Comparison of ENCODE assay signal across 13 mouse cellular contexts in the genomic region with DNA sequence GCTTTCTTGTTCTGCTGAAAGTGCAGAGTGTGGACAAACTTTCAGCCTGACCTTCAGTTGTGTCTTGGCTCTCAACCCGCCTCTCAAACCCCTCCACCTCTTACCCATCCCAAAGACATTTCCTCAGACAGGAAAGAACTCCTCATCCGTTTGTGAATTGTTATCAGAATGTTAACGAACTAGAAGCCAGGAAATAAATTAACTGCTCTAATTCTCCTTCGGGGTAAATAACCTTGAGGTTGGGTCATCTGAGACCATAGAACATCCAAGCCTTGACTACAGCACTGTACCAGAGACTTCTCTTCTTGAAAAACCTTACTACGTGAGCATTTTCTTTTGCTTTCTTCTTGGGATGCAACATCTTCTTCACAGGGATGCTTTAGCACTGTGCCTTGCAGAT. TPM values are rescaled to one million over a fixed set of nuclear protein-coding genes. Genes with fewer than 3 reads are reported as not detected.
DNase-seq lines count a peak whose midpoint lies in the region; ATAC-seq and TF ChIP-seq lines count a peak whose summit lies in the region.
"Had no signal": no experiment of that assay in that cellular context is flagged by ENCODE, and none has a peak within 500 bp of the region (broad histone marks: within the 10 kb centered on the region; RNA-seq: fewer than 3 reads in every experiment).

No protein-coding gene starts in this region.

- H3K9ac ChIP-seq in heart, postnatal 0 days (replicated peaks; ENCODE audit: low read depth, low read length), result no peak overlapping the region
- no peak overlapping the region for H3K9ac ChIP-seq in midbrain, embryonic 11.5 days (ENCODE audit: low read length)
- H3K9ac ChIP-seq in midbrain, embryonic 16.5 days (ENCODE audit: low read depth, low read length), result no peak overlapping the region

- H3K4me3 ChIP-seq in heart, postnatal 0 days (ENCODE audit: low read depth, low read length), result no peak overlapping the region
- no peak overlapping the region for H3K4me3 ChIP-seq in midbrain, embryonic 11.5 days (ENCODE audit: low read depth, low read length)
- H3K4me3 ChIP-seq in midbrain, embryonic 16.5 days (ENCODE audit: low read depth, low read length), result no peak overlapping the region
- H3K4me3 ChIP-seq: erythroblast, embryonic 14.5 days had no signal

- no peaks in the 10 kb centered on the region for H3K27me3 ChIP-seq in heart, postnatal 0 days (ENCODE audit: control insufficient read depth, insufficient read depth, low read length)
- no peaks in the 10 kb centered on the region for H3K27me3 ChIP-seq in midbrain, embryonic 11.5 days (ENCODE audit: control insufficient read depth, insufficient read depth, low read length)
- no peaks in the 10 kb centered on the region for H3K27me3 ChIP-seq in midbrain, embryonic 16.5 days (ENCODE audit: control insufficient read depth, insufficient read depth, low read depth, low read length)

- peak overlapping the region; percentile 70 for H3K4me2 ChIP-seq in heart, postnatal 0 days (ENCODE audit: low read depth, low read length)
- H3K4me2 ChIP-seq in midbrain, embryonic 11.5 days, result no peak overlapping the region
- H3K4me2 ChIP-seq in midbrain, embryonic 16.5 days (ENCODE audit: low read length), result no peak overlapping the region

- ATAC-seq in heart, postnatal 0 days (ENCODE audit: insufficient read depth, low read depth), result no peak
- no peak for ATAC-seq in midbrain, embryonic 11.5 days (ENCODE audit: low FRiP score)
- ATAC-seq in midbrain, embryonic 16.5 days, result no peak

- no peaks in the 10 kb centered on the region for H3K36me3 ChIP-seq in heart, postnatal 0 days (replicated peaks; ENCODE audit: control insufficient read depth, insufficient read depth, low read length)
- H3K36me3 ChIP-seq in midbrain, embryonic 11.5 days (ENCODE audit: control insufficient read depth, insufficient read depth, low read length), result no peaks in the 10 kb centered on the region
- no peaks in the 10 kb centered on the region for H3K36me3 ChIP-seq in midbrain, embryonic 16.5 days (ENCODE audit: control insufficient read depth, insufficient read depth, low read length)

- H3K9me3 ChIP-seq in heart, postnatal 0 days (replicated peaks; ENCODE audit: control insufficient read depth, low read length), result no peaks in the 10 kb centered on the region
- no peaks in the 10 kb centered on the region for H3K9me3 ChIP-seq in midbrain, embryonic 11.5 days (ENCODE audit: control insufficient read depth, low read length)
- H3K9me3 ChIP-seq in midbrain, embryonic 16.5 days (replicated peaks; ENCODE audit: control insufficient read depth, low read length, poor library complexity, severe bottlenecking), result no peaks in the 10 kb centered on the region

- TF ChIP-seq CTCF in heart, postnatal 0 days (IDR thresholded peaks at IDR 0.05; ENCODE audit: low read depth), result no peak

- WGBS in heart, postnatal 0 days, result 66% methylated on average over 5 of the region's 5 CpGs
- WGBS in midbrain, embryonic 11.5 days, result 75% methylated on average over 5 of the region's 5 CpGs
- 85% methylated on average over 5 of the region's 5 CpGs for WGBS in midbrain, embryonic 16.5 days

- peaks cover 14% of the 10 kb centered on the region for H3K4me1 ChIP-seq in heart, postnatal 0 days (ENCODE audit: control insufficient read depth, insufficient read depth)
- no peaks in the 10 kb centered on the region for H3K4me1 ChIP-seq in midbrain, embryonic 11.5 days (ENCODE audit: control insufficient read depth, insufficient read depth, low read length)
- peaks cover 7% of the 10 kb centered on the region; the same call in 1 of the 2 replicates for H3K4me1 ChIP-seq in midbrain, embryonic 16.5 days (ENCODE audit: control insufficient read depth, insufficient read depth, low read length)

- peak; percentile 2 for DNase-seq in embryo, embryonic 10.5 days (ENCODE audit: low spot score)
- no peak for DNase-seq in embryo, embryonic 9.5 days (ENCODE audit: extremely low spot score)
- DNase-seq in heart, postnatal 0 days (ENCODE audit: low spot score), result no peak
- DNase-seq in heart, adult 18-20 months, result no peak
- DNase-seq in midbrain, embryonic 11.5 days (ENCODE audit: low spot score, missing footprints), result peak; percentile 84
- no peak for DNase-seq in right cerebral cortex, postnatal 10 days (ENCODE audit: low spot score in 2 of 2)
- no peak for DNase-seq in left cerebral cortex, adult 9 months (ENCODE audit: low spot score in 2 of 2)
- DNase-seq: adrenal gland, adult 8-10 months; layer of hippocampus, adult 9-11 months; left cerebral cortex, postnatal 4 days; right cerebral cortex, adult 18-20 months had no signal

- TF ChIP-seq EP300 in heart, postnatal 0 days (IDR thresholded peaks at IDR 0.05; ENCODE audit: low read depth), result no peak

- H3K27ac ChIP-seq in heart, postnatal 0 days (ENCODE audit: low read depth), result peak overlapping the region; percentile 90; the same call in 1 of the 2 replicates
- no peak overlapping the region for H3K27ac ChIP-seq in midbrain, embryonic 11.5 days (ENCODE audit: low read depth, low read length)
- no peak overlapping the region for H3K27ac ChIP-seq in midbrain, embryonic 16.5 days (ENCODE audit: low read length)

RNA-seq across cellular contexts. Expression of a gene that starts 1.0 kb away (rescaled TPM):
- 4.1 and 5.3 TPM in 2 replicates for total RNA-seq in heart, postnatal 0 days (2014; rRNA removed; ENCODE audit: low replicate concordance)
- polyA plus RNA-seq in heart, postnatal 0 days (2015; fragmentation: Nextera tagmentation; extraction: Ambion mirVana), result 3.6 and 3.7 TPM in 2 replicates
- total RNA-seq in heart, adult 18-20 months (2021), result 10 to 100 TPM; 10.3 to 11.3 TPM
- polyA plus RNA-seq in midbrain, embryonic 11.5 days (2014; fragmentation: Nextera tagmentation; extraction: Ambion mirVana), result 2.5 and 4.2 TPM in 2 replicates
- 1.5 and 1.6 TPM in 2 replicates for polyA plus RNA-seq in midbrain, embryonic 16.5 days (2015; fragmentation: Nextera tagmentation; extraction: Ambion mirVana)
- polyA plus RNA-seq: erythroblast, embryonic 14.5 days had no signal

Comparison
In these comparisons a context has a peak if more than half of its experiments do, and no peak if none do; other contexts are left out.
1. DNase-seq: peak in embryo, embryonic 10.5 days (single experiment) and midbrain, embryonic 11.5 days (single experiment); none in embryo, embryonic 9.5 days (single experiment), heart, postnatal 0 days (single experiment), heart, adult 18-20 months (0 of 2), right cerebral cortex, postnatal 10 days (0 of 2) and left cerebral cortex, adult 9 months (0 of 2).